8 mouse cellular contexts compared by ENCODE assay signal in the genomic region with DNA sequence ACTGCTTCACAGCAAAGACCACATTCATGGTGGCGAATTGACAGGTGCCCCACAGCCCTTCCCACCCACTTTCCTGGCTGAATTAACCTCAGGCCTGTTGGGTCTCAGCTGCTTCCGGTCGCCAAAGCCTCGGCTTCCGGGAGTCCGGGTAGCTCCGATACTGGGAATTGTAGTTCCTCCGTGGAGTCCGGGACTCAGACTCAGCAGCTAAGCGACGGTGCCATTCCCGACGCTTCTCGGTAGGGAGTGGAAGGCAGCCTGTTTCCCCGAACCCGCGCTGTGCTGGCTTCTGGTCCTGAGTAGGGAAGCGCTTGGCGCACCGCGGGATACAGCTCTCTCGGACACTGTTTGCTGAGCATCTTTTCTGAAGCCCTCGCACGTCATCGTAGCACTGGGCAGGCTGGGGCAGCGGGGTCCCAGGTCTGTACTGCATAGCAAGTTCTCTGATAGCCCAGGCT. TPM values are rescaled to one million over a fixed set of nuclear protein-coding genes. Genes with fewer than 3 reads are reported as not detected.
DNase-seq lines count a peak whose midpoint lies in the region; ATAC-seq lines count a peak whose summit lies in the region.

No protein-coding gene starts in this region.

- no peaks in the 10 kb centered on the region for H3K27me3 ChIP-seq in heart, embryonic 14.5 days (ENCODE audit: control insufficient read depth, insufficient read depth, low read length)
- no peaks in the 10 kb centered on the region for H3K27me3 ChIP-seq in liver, embryonic 13.5 days
- no peaks in the 10 kb centered on the region for H3K27me3 ChIP-seq in stomach, embryonic 16.5 days (ENCODE audit: control insufficient read depth, insufficient read depth, low read length)

- peak overlapping the region; percentile 53 for H3K27ac ChIP-seq in brown adipose tissue, adult 24 weeks (replicated peaks; ENCODE audit: low read depth, low read length)
- peak overlapping the region; percentile 74 to 88 for H3K27ac ChIP-seq in heart, embryonic 14.5 days (replicated peaks in 1 of 2; ENCODE audit: control insufficient read depth in 1 of 2, insufficient read depth in 1 of 2, low read depth in 2 of 2, low read length in 2 of 2)
- peak overlapping the region; percentile 91 for H3K27ac ChIP-seq in liver, embryonic 13.5 days
- peak overlapping the region; percentile 92 for H3K27ac ChIP-seq in stomach, embryonic 16.5 days (ENCODE audit: low read length)

- H3K4me3 ChIP-seq in brown adipose tissue, adult 24 weeks (ENCODE audit: insufficient read depth, low read depth, low read length), result peak overlapping the region; percentile 80
- peak overlapping the region; percentile 65 to 75 for H3K4me3 ChIP-seq in heart, embryonic 14.5 days (ENCODE audit: control insufficient read depth in 1 of 2, insufficient read depth in 1 of 2, low read depth in 1 of 2, low read length in 2 of 2)
- peak overlapping the region; percentile 76 for H3K4me3 ChIP-seq in liver, embryonic 13.5 days (replicated peaks)
- peak overlapping the region; percentile 83 for H3K4me3 ChIP-seq in stomach, embryonic 16.5 days (replicated peaks; ENCODE audit: low read length)

- peaks cover 6% of the 10 kb centered on the region; the same call in 1 of the 2 replicates for H3K36me3 ChIP-seq in heart, embryonic 14.5 days (ENCODE audit: control insufficient read depth, insufficient read depth, low read length)
- H3K36me3 ChIP-seq in liver, embryonic 13.5 days, result peaks cover 10% of the 10 kb centered on the region
- no peaks in the 10 kb centered on the region for H3K36me3 ChIP-seq in stomach, embryonic 16.5 days (ENCODE audit: control insufficient read depth, insufficient read depth, low read length)

- ATAC-seq in heart, embryonic 14.5 days (ENCODE audit: insufficient number of reproducible peaks, insufficient read depth, low FRiP score, low read depth), result peak; percentile 87
- peak; percentile 92 for ATAC-seq in liver, embryonic 13.5 days (ENCODE audit: low read depth)
- ATAC-seq in stomach, embryonic 16.5 days (ENCODE audit: insufficient read depth, low FRiP score), result peak; percentile 93

- peak overlapping the region; percentile 85 for H3K9ac ChIP-seq in heart, embryonic 14.5 days (ENCODE audit: low read length)
- peak overlapping the region; percentile 87 for H3K9ac ChIP-seq in liver, embryonic 13.5 days
- peak overlapping the region; percentile 82 for H3K9ac ChIP-seq in stomach, embryonic 16.5 days (ENCODE audit: low read length)

- WGBS in heart, embryonic 14.5 days, result under 1% methylated on average over 26 of the region's 26 CpGs
- under 1% methylated on average over 26 of the region's 26 CpGs for WGBS in liver, embryonic 13.5 days (ENCODE audit: insufficient replicate concordance)
- WGBS in stomach, embryonic 16.5 days, result under 1% methylated on average over 26 of the region's 26 CpGs

- no peaks in the 10 kb centered on the region for H3K4me1 ChIP-seq in brown adipose tissue, adult 24 weeks (ENCODE audit: control insufficient read depth, insufficient read depth, insufficient read length, low read length)
- H3K4me1 ChIP-seq in heart, embryonic 14.5 days (ENCODE audit: control insufficient read depth in 2 of 2, insufficient read depth in 2 of 2, low read length in 2 of 2), result 0 out of 4 replicates have a peak, but pooled peaks cover 0 to 2% of the 10 kb centered on the region in 2 experiments
- peaks cover 20% of the 10 kb centered on the region for H3K4me1 ChIP-seq in liver, embryonic 13.5 days (replicated peaks)
- no peaks in the 10 kb centered on the region for H3K4me1 ChIP-seq in stomach, embryonic 16.5 days (ENCODE audit: control insufficient read depth, insufficient read depth, low read length)

- H3K9me3 ChIP-seq in heart, embryonic 14.5 days (ENCODE audit: control insufficient read depth, low read length), result no peaks in the 10 kb centered on the region
- no peaks in the 10 kb centered on the region for H3K9me3 ChIP-seq in liver, embryonic 13.5 days (replicated peaks)
- no peaks in the 10 kb centered on the region for H3K9me3 ChIP-seq in stomach, embryonic 16.5 days (replicated peaks; ENCODE audit: control insufficient read depth, low read length)

- H3K4me2 ChIP-seq in heart, embryonic 14.5 days (ENCODE audit: low read length), result peak overlapping the region; percentile 95
- H3K4me2 ChIP-seq in liver, embryonic 13.5 days, result peak overlapping the region; percentile 81
- peak overlapping the region; percentile 93 for H3K4me2 ChIP-seq in stomach, embryonic 16.5 days (ENCODE audit: low read depth, low read length)

- peak; percentile 86 for DNase-seq in CD4-positive, CD25-positive, alpha-beta regulatory T cell, adult 2 months (ENCODE audit: low read depth, low spot score)
- peak; percentile 26 for DNase-seq in fat pad, adult 2 months (ENCODE audit: extremely low read depth, low read depth, low spot score)
- peak; percentile 90 for DNase-seq in kidney, postnatal 14 days
- peak; percentile 82 for DNase-seq in liver, embryonic 13.5 days
- DNase-seq in neural tube, embryonic 10.5 days (ENCODE audit: extremely low spot score, low spot score), result peak; percentile 95

RNA-seq across cellular contexts. Expression of a gene that starts 0.5 kb away (rescaled TPM):
- 16.6 and 23.7 TPM in 2 replicates for polyA plus RNA-seq in brown adipose tissue, adult 24 weeks (2012; ENCODE audit: insufficient read depth, insufficient read length, missing spikeins)
- polyA plus RNA-seq in heart, embryonic 14.5 days (2014; fragmentation: Nextera tagmentation; extraction: Ambion mirVana), result 22.8 and 24.4 TPM in 2 replicates
- polyA plus RNA-seq in liver, embryonic 13.5 days (2015; fragmentation: Nextera tagmentation; extraction: Ambion mirVana), result 17.3 and 17.7 TPM in 2 replicates
- 31.7 and 39.6 TPM in 2 replicates for polyA plus RNA-seq in stomach, embryonic 16.5 days (2015; fragmentation: Nextera tagmentation; extraction: Ambion mirVana)

RNA-seq across cellular contexts. Expression of a gene that starts 46.6 kb away (rescaled TPM):
- polyA plus RNA-seq in brown adipose tissue, adult 24 weeks (2012; ENCODE audit: insufficient read depth, insufficient read length, missing spikeins), result 6.9 and 8.3 TPM in 2 replicates
- 12.6 and 16.2 TPM in 2 replicates for polyA plus RNA-seq in heart, embryonic 14.5 days (2014; fragmentation: Nextera tagmentation; extraction: Ambion mirVana)
- polyA plus RNA-seq in liver, embryonic 13.5 days (2015; fragmentation: Nextera tagmentation; extraction: Ambion mirVana), result 11.3 and 11.4 TPM in 2 replicates
- 11.8 and 13.1 TPM in 2 replicates for polyA plus RNA-seq in stomach, embryonic 16.5 days (2015; fragmentation: Nextera tagmentation; extraction: Ambion mirVana)

Comparison
In these comparisons a context has a peak if more than half of its experiments do, and no peak if none do; other contexts are left out.
1. Peak in every context shown above with its lines: DNase-seq, ATAC-seq, H3K4me3 ChIP-seq and H3K27ac ChIP-seq.
2. DNase-seq: peak in every context shown above with its lines; median percentile 95 in neural tube, embryonic 10.5 days; 90 in kidney, postnatal 14 days; 86 in CD4-positive, CD25-positive, alpha-beta regulatory T cell, adult 2 months; 82 in liver, embryonic 13.5 days; 26 in fat pad, adult 2 months.